Mouse (Mus musculus): ENCODE results near the gene Clk4.

Gene Clk4

GRCm38 (mm10) chr11:51290066-51290955 lies 28.8 kb downstream of the Clk4 start:
- Histone ChIP-seq H3K27me3 (ENCODE audit: control insufficient read depth, insufficient read depth, low read length, poor library complexity, severe bottlenecking) (no peaks in the 10 kb centered on the region), H3K36me3 (ENCODE audit: control insufficient read depth, insufficient read depth, low read length, poor library complexity, severe bottlenecking) (no peaks in the 10 kb centered on the region)
- peak; percentile 24 for DNase-seq (ENCODE audit: low read depth, low spot score)

DNA sequence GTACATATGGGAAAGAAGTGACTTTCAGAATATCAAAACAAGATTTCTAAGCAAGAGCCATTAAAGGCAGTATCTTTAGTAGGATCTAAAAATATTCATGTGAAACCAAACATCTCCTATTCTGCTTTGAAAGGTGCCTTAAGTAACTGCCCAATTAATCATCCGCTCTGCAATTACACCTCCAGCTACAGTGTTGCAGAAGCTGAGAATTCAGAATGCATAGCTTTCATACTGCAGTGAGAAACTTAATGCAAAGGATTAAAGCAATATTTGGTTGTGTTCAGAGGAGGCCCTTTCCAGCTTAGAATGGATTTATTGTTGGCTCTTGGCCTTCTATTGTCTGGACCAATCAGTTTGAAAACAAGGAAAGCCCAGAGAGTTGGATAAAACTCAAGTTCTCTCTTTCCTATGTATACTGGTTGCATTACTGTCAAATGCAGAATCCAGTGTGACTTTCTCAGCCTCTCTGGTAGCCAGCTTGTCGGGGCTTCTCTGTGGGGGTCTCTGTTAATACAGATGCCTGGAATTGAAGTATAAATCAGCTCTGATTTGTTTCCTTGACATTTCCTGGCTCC lies 32.5 kb downstream of the Clk4 start:
- no peaks in the 10 kb centered on the region for H3K36me3 ChIP-seq (ENCODE audit: control insufficient read depth, insufficient read depth, low read length, poor library complexity, severe bottlenecking)
- no peaks in the 10 kb centered on the region for H3K27me3 ChIP-seq (ENCODE audit: control insufficient read depth, insufficient read depth, low read length, poor library complexity, severe bottlenecking)
- DNase-seq (ENCODE audit: low read depth, low spot score) = no peak

- Histone ChIP-seq H3K36me3 (ENCODE audit: control insufficient read depth, insufficient read depth, low read length, poor library complexity, severe bottlenecking) (no peaks in the 10 kb centered on the region), H3K27me3 (ENCODE audit: control insufficient read depth, insufficient read depth, low read length, poor library complexity, severe bottlenecking) (no peaks in the 10 kb centered on the region)
- DNase-seq (ENCODE audit: low read depth, low spot score) = no peak
These were observed 34.2 kb downstream of the Clk4 start for GRCm38 (mm10) chr11:51295742-51296141.

DNA sequence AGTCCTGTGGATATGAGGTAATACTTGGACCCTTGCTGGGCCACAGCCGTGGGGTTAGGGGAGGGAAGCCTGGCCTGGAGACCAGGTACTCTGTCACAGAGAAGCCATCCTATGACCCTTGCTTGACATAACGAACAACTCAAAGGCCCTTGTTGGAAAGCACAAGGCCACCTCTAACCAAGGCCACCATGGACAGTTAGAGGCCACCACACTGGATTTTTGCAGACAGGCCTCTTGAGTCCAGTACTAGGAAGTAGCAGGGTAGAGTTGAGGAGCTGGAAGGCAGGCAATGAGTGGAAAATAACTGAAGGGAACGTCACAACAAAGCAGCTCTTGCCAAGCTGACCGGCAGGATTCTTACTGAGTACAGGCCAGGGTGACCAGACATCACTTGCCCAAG lies 37.2 kb downstream of the Clk4 start:
- DNase-seq (ENCODE audit: low read depth, low spot score) = no peak
- Histone ChIP-seq H3K27me3 (ENCODE audit: control insufficient read depth, insufficient read depth, low read length, poor library complexity, severe bottlenecking) (no peaks in the 10 kb centered on the region), H3K36me3 (ENCODE audit: control insufficient read depth, insufficient read depth, low read length, poor library complexity, severe bottlenecking) (no peaks in the 10 kb centered on the region)

GRCm38 (mm10) chr11:51302396-51302795 lies 40.9 kb downstream of the Clk4 start:
- no peak for DNase-seq (ENCODE audit: low read depth, low spot score)
- no peaks in the 10 kb centered on the region for H3K27me3 ChIP-seq (ENCODE audit: control insufficient read depth, insufficient read depth, low read length, poor library complexity, severe bottlenecking)
- H3K36me3 ChIP-seq (ENCODE audit: control insufficient read depth, insufficient read depth, low read length, poor library complexity, severe bottlenecking) = no peaks in the 10 kb centered on the region

- no peaks in the 10 kb centered on the region for H3K36me3 ChIP-seq (ENCODE audit: control insufficient read depth, insufficient read depth, low read length, poor library complexity, severe bottlenecking)
- DNase-seq (ENCODE audit: low read depth, low spot score) = no peak
- no peaks in the 10 kb centered on the region for H3K27me3 ChIP-seq (ENCODE audit: control insufficient read depth, insufficient read depth, low read length, poor library complexity, severe bottlenecking)
These were observed 42.5 kb downstream of the Clk4 start for GRCm38 (mm10) chr11:51303981-51304553.

GRCm38 (mm10) chr11:51308306-51308705 lies 46.8 kb downstream of the Clk4 start:
- DNase-seq (ENCODE audit: low read depth, low spot score) = no peak
- Histone ChIP-seq H3K27me3 (ENCODE audit: control insufficient read depth, insufficient read depth, low read length, poor library complexity, severe bottlenecking) (no peaks in the 10 kb centered on the region), H3K36me3 (ENCODE audit: control insufficient read depth, insufficient read depth, low read length, poor library complexity, severe bottlenecking) (no peaks in the 10 kb centered on the region)

GRCm38 (mm10) chr11:51311846-51312245 lies 50.3 kb downstream of the Clk4 start:
- H3K27me3 ChIP-seq (ENCODE audit: control insufficient read depth, insufficient read depth, low read length, poor library complexity, severe bottlenecking) = no peaks in the 10 kb centered on the region
- no peak for DNase-seq (ENCODE audit: low read depth, low spot score)
- no peaks in the 10 kb centered on the region for H3K36me3 ChIP-seq (ENCODE audit: control insufficient read depth, insufficient read depth, low read length, poor library complexity, severe bottlenecking)

DNA sequence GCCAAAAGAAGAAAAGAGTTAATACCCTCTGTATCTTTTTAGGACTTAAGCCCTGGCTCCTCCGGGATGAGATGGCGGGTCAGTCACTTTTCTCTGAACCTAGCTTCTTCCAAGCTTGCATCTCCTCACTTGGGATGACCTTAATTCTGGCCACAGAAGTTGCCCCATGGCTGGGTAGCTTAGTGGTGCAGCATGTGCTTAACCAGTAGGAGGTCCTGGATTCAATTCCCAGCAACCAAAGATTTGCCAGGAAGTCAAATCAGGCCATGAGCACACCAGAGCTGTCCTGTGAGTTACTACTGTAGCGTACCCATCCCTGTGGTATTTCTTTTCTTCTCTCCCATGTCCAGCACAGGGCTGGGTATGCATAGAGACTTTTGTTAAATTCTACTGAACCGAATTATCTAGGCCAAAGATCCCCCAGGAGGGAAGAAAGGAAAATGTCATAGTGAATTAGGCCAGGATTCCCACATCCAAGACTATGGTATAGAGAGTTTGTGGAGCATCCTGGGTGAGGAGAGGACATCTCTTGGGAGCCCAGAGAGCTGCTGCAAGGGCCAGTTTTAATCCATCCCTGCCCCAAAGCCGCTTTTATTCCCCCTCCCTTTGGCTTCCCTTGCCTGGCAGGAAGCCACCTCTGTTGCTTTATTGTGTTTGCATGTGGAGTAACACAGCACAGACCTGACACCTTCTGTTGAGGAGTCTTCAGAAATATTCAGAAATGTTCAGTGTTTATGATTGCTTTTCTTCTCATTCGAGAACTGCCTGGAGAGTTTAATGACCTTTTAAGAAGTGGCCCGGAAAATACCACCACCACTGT lies 54.7 kb downstream of the Clk4 start:
- DNase-seq (ENCODE audit: low read depth, low spot score) = no peak
- Histone ChIP-seq H3K27me3 (ENCODE audit: control insufficient read depth, insufficient read depth, low read length, poor library complexity, severe bottlenecking) (no peaks in the 10 kb centered on the region), H3K36me3 (ENCODE audit: control insufficient read depth, insufficient read depth, low read length, poor library complexity, severe bottlenecking) (no peaks in the 10 kb centered on the region)

DNA sequence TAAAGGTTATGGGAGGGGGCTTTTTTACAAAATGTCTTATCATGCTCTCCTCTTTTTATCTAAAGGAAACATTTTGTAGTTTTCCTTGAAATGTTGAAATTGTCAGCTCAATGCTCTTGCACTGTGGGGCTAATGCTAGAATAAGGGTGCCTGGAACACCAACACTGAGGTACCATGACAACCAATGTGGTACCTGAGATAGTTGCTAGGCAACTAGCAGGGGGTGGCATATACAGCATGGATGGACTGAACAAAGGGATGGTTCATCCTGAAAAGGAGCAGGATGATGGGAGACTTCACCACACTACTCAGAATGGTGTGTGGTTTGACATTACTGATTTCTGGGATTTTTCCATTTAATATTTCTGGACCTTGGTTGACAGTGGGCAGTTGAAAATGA lies 59.1 kb downstream of the Clk4 start:
- Histone ChIP-seq H3K27me3 (ENCODE audit: control insufficient read depth, insufficient read depth, low read length, poor library complexity, severe bottlenecking) (no peaks in the 10 kb centered on the region), H3K36me3 (ENCODE audit: control insufficient read depth, insufficient read depth, low read length, poor library complexity, severe bottlenecking) (no peaks in the 10 kb centered on the region)
- no peak for DNase-seq (ENCODE audit: low read depth, low spot score)

GRCm38 (mm10) chr11:51326908-51327307 lies 65.4 kb downstream of the Clk4 start:
- Histone ChIP-seq H3K36me3 (ENCODE audit: control insufficient read depth, insufficient read depth, low read length, poor library complexity, severe bottlenecking) (no peaks in the 10 kb centered on the region), H3K27me3 (ENCODE audit: control insufficient read depth, insufficient read depth, low read length, poor library complexity, severe bottlenecking) (no peaks in the 10 kb centered on the region)
- no peak for DNase-seq (ENCODE audit: low read depth, low spot score)

GRCm38 (mm10) chr11:51328387-51328942 lies 66.9 kb downstream of the Clk4 start:
- DNase-seq (ENCODE audit: low read depth, low spot score) = no peak
- H3K27me3 ChIP-seq (ENCODE audit: control insufficient read depth, insufficient read depth, low read length, poor library complexity, severe bottlenecking) = no peaks in the 10 kb centered on the region
- no peaks in the 10 kb centered on the region for H3K36me3 ChIP-seq (ENCODE audit: control insufficient read depth, insufficient read depth, low read length, poor library complexity, severe bottlenecking)

GRCm38 (mm10) chr11:51329837-51330714 lies 68.5 kb downstream of the Clk4 start:
- no peaks in the 10 kb centered on the region for H3K36me3 ChIP-seq (ENCODE audit: control insufficient read depth, insufficient read depth, low read length, poor library complexity, severe bottlenecking)
- no peaks in the 10 kb centered on the region for H3K27me3 ChIP-seq (ENCODE audit: control insufficient read depth, insufficient read depth, low read length, poor library complexity, severe bottlenecking)
- DNase-seq (ENCODE audit: low read depth, low spot score) = no peak
